Mouse (Mus musculus) liver, embryonic 16.5 days (tissue): ENCODE measurements around the gene Zc3h15. TPM values are rescaled to one million over a fixed set of nuclear protein-coding genes. Genes with fewer than 3 reads are reported as not detected.
"Not testable (repeated sequence)": the region's sequence is repeated elsewhere in the genome, so short reads cannot be mapped to it uniquely, and the experiment has no call there.

Source experiments
- ATAC-seq: fragments of 200-750 bp; cut with Nextera tagmentation; 2 replicates; pipeline ENCODE4 v1.8.0; 2017; ENCODE audit warnings: low read depth, mild to moderate bottlenecking, moderate number of reproducible peaks, moderate library complexity
- H3K27ac ChIP-seq: fragments of 300-500 bp; sonication (generic); 2 replicates; pipeline ENCODE4 v1.5.1; 2014; ENCODE audit warnings: mild to moderate bottlenecking, low read length
- H3K27me3 ChIP-seq: fragments of 300-500 bp; sonication (generic); 2 replicates; pipeline ENCODE4 v1.6.1; 2014; ENCODE audit warnings: low read depth, low read length, mixed read lengths; ENCODE audit not compliant: control insufficient read depth, insufficient read depth
- H3K36me3 ChIP-seq: fragments of 300-500 bp; sonication (generic); 2 replicates; pipeline ENCODE4 v1.6.1; 2014; ENCODE audit warnings: mild to moderate bottlenecking; ENCODE audit not compliant: control insufficient read depth, insufficient read depth
- H3K4me1 ChIP-seq: fragments of 300-500 bp; sonication (generic); 2 replicates; pipeline ENCODE4 v1.6.1; 2014; ENCODE audit warnings: low read depth, low read length, mixed read lengths; ENCODE audit not compliant: control insufficient read depth
- H3K4me2 ChIP-seq: fragments of 300-500 bp; sonication (generic); 2 replicates; pipeline ENCODE4 v1.6.1; 2014; ENCODE audit warnings: low read depth, low read length, mixed read lengths
- H3K4me3 ChIP-seq: fragments of 300-500 bp; sonication (generic); 2 replicates; pipeline ENCODE4 v1.5.1; 2014; ENCODE audit warnings: low read depth, mild to moderate bottlenecking, low read length
- H3K9ac ChIP-seq: fragments of 300-500 bp; sonication (generic); 2 replicates; pipeline ENCODE4 v1.6.1; 2014; ENCODE audit warnings: low read depth, low read length
- H3K9me3 ChIP-seq: fragments of 300-500 bp; sonication (generic); replicated peaks from 2 replicates; pipeline ENCODE4 v1.6.1; 2016; ENCODE audit warnings: low read length; ENCODE audit not compliant: control insufficient read depth
- WGBS: fragments of 180-500 bp; shearing (Covaris S2); extraction: QIAGEN DNeasy Blood & Tissue Kit; methylation state at CpG from one replicate; pipeline ENCODE4 v1.1.7; 2014; ENCODE audit not compliant: insufficient replicate concordance; 5-methylcytosine and 5-hydroxymethylcytosine counted together
- polyA plus RNA-seq: library from polyadenylated mRNA; unstranded; fragments of >200 nt; fragmentation: Nextera tagmentation; extraction: Ambion mirVana; gene quantifications from 2 replicates; pipeline ENCODE4 v1.2.1, GENCODE M21; 2015

The Zc3h15 gene
- polyA plus RNA-seq, 1 experiment from 2014 or later, result 38.9 TPM

- WGBS, result 29% methylated on average over 1 of the region's 1 CpGs
- H3K9ac ChIP-seq, result no peak overlapping the region
- no peak for ATAC-seq
These were observed 54.2 kb downstream of the Zc3h15 start for GRCm38 (mm10) chr2:83698484-83698883.

GRCm38 (mm10) chr2:83699324-83699723 is 55.1 kb downstream of the Zc3h15 start:
- WGBS, result 19% methylated on average over 1 of the region's 1 CpGs
- H3K27ac ChIP-seq, result no peak overlapping the region
- no peak overlapping the region for H3K4me3 ChIP-seq
- H3K36me3 ChIP-seq, result no peaks in the 10 kb centered on the region
- H3K27me3 ChIP-seq, result no peaks in the 10 kb centered on the region
- ATAC-seq, result no peak
- H3K4me2 ChIP-seq, result no peak overlapping the region
- no peaks in the 10 kb centered on the region for H3K9me3 ChIP-seq
- no peak overlapping the region for H3K9ac ChIP-seq
- no peaks in the 10 kb centered on the region for H3K4me1 ChIP-seq

More at GRCm38 (mm10) chr2:83698484-83698883, 54.2 kb downstream of the Zc3h15 start:
- Histone ChIP-seq H3K4me1 (no peaks in the 10 kb centered on the region), H3K36me3 (no peaks in the 10 kb centered on the region), H3K4me2 (no peak overlapping the region), H3K4me3 (no peak overlapping the region), H3K27ac (no peak overlapping the region), H3K9me3 (no peaks in the 10 kb centered on the region), H3K27me3 (no peaks in the 10 kb centered on the region)

- no peaks in the 10 kb centered on the region for H3K36me3 ChIP-seq
- WGBS, result 55% methylated on average over 4 of the region's 4 CpGs
- ATAC-seq, result no peak
- no peak overlapping the region for H3K9ac ChIP-seq
- H3K27ac ChIP-seq, result no peak overlapping the region
- no peak overlapping the region for H3K4me2 ChIP-seq
- no peaks in the 10 kb centered on the region for H3K9me3 ChIP-seq
- no peaks in the 10 kb centered on the region for H3K4me1 ChIP-seq
- H3K27me3 ChIP-seq, result no peaks in the 10 kb centered on the region
- H3K4me3 ChIP-seq, result no peak overlapping the region
These were observed 56.4 kb downstream of the Zc3h15 start for GRCm38 (mm10) chr2:83700667-83701066.

GRCm38 (mm10) chr2:83702411-83702810 is 58.2 kb downstream of the Zc3h15 start:
- H3K27ac ChIP-seq, result no peak overlapping the region

GRCm38 (mm10) chr2:83705580-83706158 is 61.4 kb downstream of the Zc3h15 start:
- Histone ChIP-seq H3K4me1 (no peaks in the 10 kb centered on the region), H3K27ac (no peak overlapping the region), H3K36me3 (no peaks in the 10 kb centered on the region), H3K9me3 (no peaks in the 10 kb centered on the region), H3K9ac (no peak overlapping the region), H3K27me3 (no peaks in the 10 kb centered on the region), H3K4me3 (no peak overlapping the region), H3K4me2 (no peak overlapping the region)
- whole genome bisulfite sequencing, result 23% methylated on average over 9 of the region's 9 CpGs
- peak; percentile 20; the same call in 1 of the 2 replicates for ATAC-seq

More at GRCm38 (mm10) chr2:83702411-83702810, 58.2 kb downstream of the Zc3h15 start:
- Histone ChIP-seq H3K4me1 (no peaks in the 10 kb centered on the region), H3K9me3 (no peaks in the 10 kb centered on the region), H3K9ac (no peak overlapping the region), H3K4me2 (no peak overlapping the region), H3K27me3 (no peaks in the 10 kb centered on the region), H3K4me3 (no peak overlapping the region), H3K36me3 (no peaks in the 10 kb centered on the region)
- 81% methylated on average over 7 of the region's 7 CpGs for WGBS
- ATAC-seq, result no peak

GRCm38 (mm10) chr2:83709896-83710524 is 65.8 kb downstream of the Zc3h15 start:
- Histone ChIP-seq H3K9me3 (no peaks in the 10 kb centered on the region), H3K4me1 (no peaks in the 10 kb centered on the region), H3K27ac (peak overlapping the region; percentile 33), H3K4me3 (no peak overlapping the region), H3K36me3 (no peaks in the 10 kb centered on the region), H3K9ac (no peak overlapping the region), H3K27me3 (no peaks in the 10 kb centered on the region), H3K4me2 (peak overlapping the region; percentile 18; the same call in 1 of the 2 replicates)
- WGBS, result 44% methylated on average over 11 of the region's 11 CpGs
- ATAC-seq, result peak; percentile 75

GRCm38 (mm10) chr2:83713281-83713680 is 69.0 kb downstream of the Zc3h15 start:
- not testable (repeated sequence) for H3K9me3 ChIP-seq, H3K27me3 ChIP-seq, H3K4me3 ChIP-seq, ATAC-seq, H3K9ac ChIP-seq, H3K36me3 ChIP-seq, H3K4me2 ChIP-seq, H3K4me1 ChIP-seq, H3K27ac ChIP-seq
- 55% methylated on average over 7 of the region's 7 CpGs for WGBS

GRCm38 (mm10) chr2:83713946-83714345 is 69.7 kb downstream of the Zc3h15 start:
- Histone ChIP-seq H3K4me2 (no peak overlapping the region), H3K27me3 (no peaks in the 10 kb centered on the region), H3K9ac (no peak overlapping the region), H3K4me3 (no peak overlapping the region), H3K27ac (no peak overlapping the region), H3K36me3 (no peaks in the 10 kb centered on the region), H3K4me1 (no peaks in the 10 kb centered on the region), H3K9me3 (no peaks in the 10 kb centered on the region)
- WGBS, result 79% methylated on average over 5 of the region's 5 CpGs
- no peak for ATAC-seq
